ENCODE assay signal across 9 mouse cellular contexts in genomic region chr4:147738636-147739369, GRCm38 (mm10). TPM values are rescaled to one million over a fixed set of nuclear protein-coding genes. Genes with fewer than 3 reads are reported as not detected.
DNase-seq lines count a peak whose midpoint lies in the region; ATAC-seq and TF ChIP-seq lines count a peak whose summit lies in the region.
"Not testable (repeated sequence)": the region's sequence is repeated elsewhere in the genome, so short reads cannot be mapped to it uniquely, and the experiment has no call there.
"Had no signal": no experiment of that assay in that cellular context is flagged by ENCODE, and none has a peak within 500 bp of the region (broad histone marks: within the 10 kb centered on the region; RNA-seq: fewer than 3 reads in every experiment).

No protein-coding gene starts in this region.

- not testable (repeated sequence) for H3K27me3 ChIP-seq in embryonic facial prominence, embryonic 11.5 days (ENCODE audit: control insufficient read depth, insufficient read depth, low read length); hindbrain, embryonic 14.5 days (ENCODE audit: control insufficient read depth, insufficient read depth, low read length); lung, embryonic 15.5 days; stomach, postnatal 0 days (ENCODE audit: control insufficient read depth, insufficient read depth, low read length)

- peak overlapping the region; percentile 21; the same call in 1 of the 2 replicates for H3K4me2 ChIP-seq in embryonic facial prominence, embryonic 11.5 days (ENCODE audit: low read depth, low read length)
- H3K4me2 ChIP-seq in hindbrain, embryonic 14.5 days (replicated peaks), result peak overlapping the region; percentile 39
- H3K4me2 ChIP-seq in lung, embryonic 15.5 days, result peak overlapping the region; percentile 53
- H3K4me2 ChIP-seq in stomach, postnatal 0 days (replicated peaks; ENCODE audit: low read depth), result peak overlapping the region; percentile 43

- H3K4me1 ChIP-seq in embryonic facial prominence, embryonic 11.5 days (ENCODE audit: control insufficient read depth, insufficient read depth, low read length); hindbrain, embryonic 14.5 days (replicated peaks; ENCODE audit: control insufficient read depth, insufficient read depth, low read length); lung, embryonic 15.5 days; stomach, postnatal 0 days (replicated peaks; ENCODE audit: control insufficient read depth, insufficient read depth): not testable (repeated sequence)

- H3K9me3 ChIP-seq in embryonic facial prominence, embryonic 11.5 days (replicated peaks; ENCODE audit: control insufficient read depth, low read length); lung, embryonic 15.5 days; stomach, postnatal 0 days (ENCODE audit: control insufficient read depth, low read length): not testable (repeated sequence)
- H3K9me3 ChIP-seq in hindbrain, embryonic 14.5 days (ENCODE audit: control insufficient read depth, low read length), result peaks cover 13% of the 10 kb centered on the region; the same call in 1 of the 2 replicates

- DNase-seq in ES-CJ7 (ENCODE audit: low read depth, low spot score), result peak; percentile 68
- peak; percentile 3 for DNase-seq in embryonic facial prominence, embryonic 11.5 days (ENCODE audit: low spot score)
- peak; percentile 10 for DNase-seq in gastrocnemius, postnatal 25 days
- not testable (repeated sequence) for DNase-seq in hindbrain, embryonic 14.5 days (ENCODE audit: low spot score)
- peak; percentile 9 to 14 for DNase-seq in kidney, postnatal 4 days
- DNase-seq in neural tube, embryonic 10.5 days (ENCODE audit: extremely low spot score, low spot score), result peak; percentile 44
- DNase-seq in stomach, postnatal 0 days (ENCODE audit: low spot score), result peak; percentile 23

- not testable (repeated sequence) for ATAC-seq in embryonic facial prominence, embryonic 11.5 days (replicated peaks; ENCODE audit: insufficient number of reproducible peaks, low FRiP score, low TSS enrichment, low read depth); hindbrain, embryonic 14.5 days (ENCODE audit: low FRiP score); lung, embryonic 15.5 days (ENCODE audit: borderline replicate concordance, extremely low read depth, low FRiP score, low TSS enrichment)
- 0 out of 2 replicates have a peak, but pooled peaks have one; percentile 38 for ATAC-seq in stomach, postnatal 0 days (ENCODE audit: low FRiP score, low TSS enrichment)

- H3K27ac ChIP-seq in embryonic facial prominence, embryonic 11.5 days (replicated peaks; ENCODE audit: low read depth, low read length); hindbrain, embryonic 14.5 days; lung, embryonic 15.5 days; stomach, postnatal 0 days (replicated peaks): not testable (repeated sequence)

- not testable (repeated sequence) for H3K9ac ChIP-seq in embryonic facial prominence, embryonic 11.5 days (replicated peaks; ENCODE audit: low read length); hindbrain, embryonic 14.5 days; lung, embryonic 15.5 days; stomach, postnatal 0 days (ENCODE audit: low read length)

- not testable (repeated sequence) for TF ChIP-seq EP300 in stomach, postnatal 0 days (optimal IDR thresholded peaks at IDR 0.05)

- WGBS in embryonic facial prominence, embryonic 11.5 days, result 27% methylated on average over 50 of the region's 63 CpGs
- WGBS in hindbrain, embryonic 14.5 days, result 29% methylated on average over 55 of the region's 63 CpGs
- 28% methylated on average over 63 of the region's 63 CpGs for WGBS in lung, embryonic 15.5 days
- WGBS in stomach, postnatal 0 days, result 34% methylated on average over 53 of the region's 63 CpGs

- not testable (repeated sequence) for TF ChIP-seq CTCF in stomach, postnatal 0 days (IDR thresholded peaks at IDR 0.05; ENCODE audit: low read depth)

- H3K4me3 ChIP-seq in embryonic facial prominence, embryonic 11.5 days (ENCODE audit: low read depth, low read length), result peak overlapping the region; percentile 25
- peak overlapping the region; percentile 31 for H3K4me3 ChIP-seq in hindbrain, embryonic 14.5 days (replicated peaks; ENCODE audit: low read length)
- peak overlapping the region; percentile 35 for H3K4me3 ChIP-seq in lung, embryonic 15.5 days
- H3K4me3 ChIP-seq in stomach, postnatal 0 days (ENCODE audit: low read depth, low read length), result peak overlapping the region; percentile 32; the same call in 1 of the 2 replicates

- not testable (repeated sequence) for H3K36me3 ChIP-seq in embryonic facial prominence, embryonic 11.5 days (replicated peaks; ENCODE audit: control insufficient read depth, insufficient read depth, low read depth, low read length); hindbrain, embryonic 14.5 days (replicated peaks; ENCODE audit: control insufficient read depth, insufficient read depth); lung, embryonic 15.5 days; stomach, postnatal 0 days (ENCODE audit: control insufficient read depth, insufficient read depth, low read length)

RNA-seq across cellular contexts. Expression of gene Zfp534, which starts 36.5 kb away (rescaled TPM):
- not detected in 2 replicates for polyA plus RNA-seq in embryonic facial prominence, embryonic 11.5 days (2014; fragmentation: Nextera tagmentation; extraction: Ambion mirVana)
- total RNA-seq in gastrocnemius, postnatal 25 days (2021), result not detected
- not detected in 2 replicates for polyA plus RNA-seq in hindbrain, embryonic 14.5 days (2014; fragmentation: Nextera tagmentation; extraction: Ambion mirVana)
- polyA plus RNA-seq in lung, embryonic 15.5 days (2015; fragmentation: Nextera tagmentation; extraction: Ambion mirVana), result not detected in 2 replicates
- not detected in 2 replicates for polyA plus RNA-seq in stomach, postnatal 0 days (2015; fragmentation: Nextera tagmentation; extraction: Ambion mirVana)
- total RNA-seq: heart, postnatal 25 days had no signal
